Mouse (Mus musculus) c-Kit-positive CD71-positive TER-119-positive erythroid progenitor cells, embryonic 14.5 days (primary cell): ENCODE measurements around the gene Fam178b.
"Not testable (repeated sequence)": the region's sequence is repeated elsewhere in the genome, so short reads cannot be mapped to it uniquely, and the experiment has no call there.

Source experiments
- DNase-seq: peaks from one replicate; pipeline ENCODE4 v3.0.0-alpha.2; 2013; ENCODE audit warnings: low spot score

Gene Fam178b

GRCm38 (mm10) chr1:36630053-36630739, 52.8 kb downstream of the Fam178b start:
- DNase-seq, result no peak

GRCm38 (mm10) chr1:36628585-36628984, 54.4 kb downstream of the Fam178b start:
- no peak for DNase-seq

- DNase-seq, result no peak
Measured at GRCm38 (mm10) chr1:36625442-36625841, 57.5 kb downstream of the Fam178b start.

- DNase-seq, result not testable (repeated sequence)
Measured at GRCm38 (mm10) chr1:36615958-36616357, 67.0 kb downstream of the Fam178b start.

GRCm38 (mm10) chr1:36615188-36615587, 67.8 kb downstream of the Fam178b start:
- DNase-seq, result no peak

- DNase-seq, result no peak
Measured at GRCm38 (mm10) chr1:36614584-36614983, 68.4 kb downstream of the Fam178b start.

GRCm38 (mm10) chr1:36613374-36613895, 69.5 kb downstream of the Fam178b start:
- no peak for DNase-seq

GRCm38 (mm10) chr1:36612362-36612761, 70.6 kb downstream of the Fam178b start:
- no peak for DNase-seq

- no peak for DNase-seq
Measured at GRCm38 (mm10) chr1:36611449-36612123, 71.4 kb downstream of the Fam178b start.

- DNase-seq, result no peak
Measured at GRCm38 (mm10) chr1:36608211-36608610, 74.8 kb downstream of the Fam178b start.

- no peak for DNase-seq
Measured at GRCm38 (mm10) chr1:36606951-36607350, 76.0 kb downstream of the Fam178b start.

GRCm38 (mm10) chr1:36604254-36605156, 78.5 kb downstream of the Fam178b start:
- DNase-seq, result no peak

GRCm38 (mm10) chr1:36603361-36603760, 79.6 kb downstream of the Fam178b start:
- DNase-seq, result no peak

GRCm38 (mm10) chr1:36602271-36602670, 80.7 kb downstream of the Fam178b start:
- no peak for DNase-seq

- DNase-seq, result no peak
Measured at GRCm38 (mm10) chr1:36598411-36598810, 84.6 kb downstream of the Fam178b start.

GRCm38 (mm10) chr1:36596114-36596513, 86.9 kb downstream of the Fam178b start:
- DNase-seq, result no peak

- DNase-seq, result no peak
Measured at GRCm38 (mm10) chr1:36595167-36595931, 87.6 kb downstream of the Fam178b start.

- no peak for DNase-seq
Measured at GRCm38 (mm10) chr1:36593099-36593498, 89.9 kb downstream of the Fam178b start.

- DNase-seq, result no peak
Measured at GRCm38 (mm10) chr1:36591408-36591807, 91.6 kb downstream of the Fam178b start.

GRCm38 (mm10) chr1:36590664-36591063, 92.3 kb downstream of the Fam178b start:
- DNase-seq, result no peak

- no peak for DNase-seq
Measured at GRCm38 (mm10) chr1:36589486-36589885, 93.5 kb downstream of the Fam178b start.
